Mouse (Mus musculus) hindbrain, embryonic 13.5 days (tissue): ENCODE results near the gene Sox11. TPM values are rescaled to one million over a fixed set of nuclear protein-coding genes. Genes with fewer than 3 reads are reported as not detected.
A peak's percentile ranks its signal among the peaks of the same experiment; 100 is the strongest.

ENCODE experiments used
- ATAC-seq: fragments of 200-750 bp; cut with Nextera tagmentation; 2 replicates; pipeline ENCODE4 v1.8.0; 2017; ENCODE audit warnings: moderate TSS enrichment; ENCODE audit not compliant: low FRiP score
- H3K27ac ChIP-seq: fragments of 300-500 bp; sonication (generic); 2 replicates; pipeline ENCODE4 v1.5.1; 2015; ENCODE audit warnings: inconsistent platforms, mild to moderate bottlenecking, moderate library complexity
- H3K27me3 ChIP-seq: fragments of 300-500 bp; sonication (generic); 2 replicates; pipeline ENCODE4 v1.6.1; 2015; ENCODE audit warnings: mild to moderate bottlenecking, inconsistent platforms
- H3K36me3 ChIP-seq: fragments of 300-500 bp; sonication (generic); 2 replicates; pipeline ENCODE4 v1.6.1; 2015; ENCODE audit warnings: mild to moderate bottlenecking, inconsistent platforms
- H3K4me1 ChIP-seq: fragments of 300-500 bp; sonication (generic); replicated peaks from 2 replicates; pipeline ENCODE4 v1.6.1; 2015; ENCODE audit warnings: inconsistent platforms
- H3K4me2 ChIP-seq: fragments of 300-500 bp; sonication (generic); 2 replicates; pipeline ENCODE4 v1.6.1; 2015; ENCODE audit warnings: inconsistent platforms, mild to moderate bottlenecking, moderate library complexity
- H3K4me3 ChIP-seq: fragments of 300-500 bp; sonication (generic); 2 replicates; pipeline ENCODE4 v1.5.1; 2015; ENCODE audit warnings: mild to moderate bottlenecking, inconsistent platforms
- H3K9ac ChIP-seq: fragments of 300-500 bp; sonication (generic); 2 replicates; pipeline ENCODE4 v1.6.1; 2015; ENCODE audit warnings: mild to moderate bottlenecking, inconsistent platforms
- H3K9me3 ChIP-seq: fragments of 300-500 bp; sonication (generic); 2 replicates; pipeline ENCODE4 v1.6.1; 2016; ENCODE audit warnings: inconsistent platforms
- WGBS: fragments of 180-500 bp; shearing (Covaris S2); methylation state at CpG from one replicate; pipeline ENCODE4 v1.1.7; 2015; 5-methylcytosine and 5-hydroxymethylcytosine counted together
- polyA plus RNA-seq: library from polyadenylated mRNA; unstranded; fragments of >200 nt; fragmentation: Nextera tagmentation; extraction: Ambion mirVana; gene quantifications from 2 replicates; pipeline ENCODE4 v1.2.1, GENCODE M21; 2015

Sox11 gene
- polyA plus RNA-seq, 1 experiment from 2014 or later, result 574 TPM

- no peak for ATAC-seq
- no peaks in the 10 kb centered on the region for H3K4me1 ChIP-seq
- 43% methylated on average over 1 of the region's 1 CpGs for WGBS
These were observed 19.0 kb downstream of the Sox11 start for GRCm38 (mm10) chr12:27323423-27323822.

GRCm38 (mm10) chr12:27320705-27321104, 21.7 kb downstream of the Sox11 start:
- Histone ChIP-seq H3K36me3 (no peaks in the 10 kb centered on the region), H3K27me3 (no peaks in the 10 kb centered on the region), H3K9ac (no peak overlapping the region), H3K4me2 (no peak overlapping the region), H3K4me3 (no peak overlapping the region), H3K9me3 (no peaks in the 10 kb centered on the region), H3K27ac (no peak overlapping the region), H3K4me1 (no peaks in the 10 kb centered on the region)
- no peak for ATAC-seq

More at GRCm38 (mm10) chr12:27323423-27323822, 19.0 kb downstream of the Sox11 start:
- no peak overlapping the region for H3K4me2 ChIP-seq
- H3K36me3 ChIP-seq, result no peaks in the 10 kb centered on the region
- H3K27me3 ChIP-seq, result no peaks in the 10 kb centered on the region
- no peaks in the 10 kb centered on the region for H3K9me3 ChIP-seq
- H3K9ac ChIP-seq, result no peak overlapping the region
- H3K27ac ChIP-seq, result no peak overlapping the region
- no peak overlapping the region for H3K4me3 ChIP-seq

GRCm38 (mm10) chr12:27312985-27313384, 29.4 kb downstream of the Sox11 start:
- Histone ChIP-seq H3K27ac (no peak overlapping the region), H3K4me3 (no peak overlapping the region), H3K27me3 (no peaks in the 10 kb centered on the region), H3K4me2 (no peak overlapping the region), H3K9ac (no peak overlapping the region), H3K36me3 (no peaks in the 10 kb centered on the region), H3K9me3 (no peaks in the 10 kb centered on the region), H3K4me1 (no peaks in the 10 kb centered on the region; the same call in none of the 2 replicates)
- WGBS, result 92% methylated on average over 8 of the region's 8 CpGs
- no peak for ATAC-seq

GRCm38 (mm10) chr12:27311854-27312466, 30.4 kb downstream of the Sox11 start:
- WGBS, result 26% methylated on average over 9 of the region's 9 CpGs
- H3K4me2 ChIP-seq, result no peak overlapping the region; the same call in 1 of the 2 replicates

GRCm38 (mm10) chr12:27311316-27311832, 31.0 kb downstream of the Sox11 start:
- no peaks in the 10 kb centered on the region for H3K9me3 ChIP-seq
- H3K27ac ChIP-seq, result no peak overlapping the region
- whole genome bisulfite sequencing, result 45% methylated on average over 5 of the region's 5 CpGs
- no peak overlapping the region for H3K9ac ChIP-seq
- no peaks in the 10 kb centered on the region; the same call in none of the 2 replicates for H3K4me1 ChIP-seq
- H3K27me3 ChIP-seq, result no peaks in the 10 kb centered on the region
- no peak overlapping the region for H3K4me2 ChIP-seq
- ATAC-seq, result no peak
- no peaks in the 10 kb centered on the region for H3K36me3 ChIP-seq
- H3K4me3 ChIP-seq, result no peak overlapping the region

More at GRCm38 (mm10) chr12:27311854-27312466, 30.4 kb downstream of the Sox11 start:
- H3K36me3 ChIP-seq, result no peaks in the 10 kb centered on the region
- H3K9me3 ChIP-seq, result no peaks in the 10 kb centered on the region
- no peaks in the 10 kb centered on the region for H3K27me3 ChIP-seq
- no peak for ATAC-seq
- H3K4me3 ChIP-seq, result no peak overlapping the region
- H3K9ac ChIP-seq, result no peak overlapping the region
- no peak overlapping the region for H3K27ac ChIP-seq
- H3K4me1 ChIP-seq, result no peaks in the 10 kb centered on the region; the same call in none of the 2 replicates

- no peaks in the 10 kb centered on the region for H3K9me3 ChIP-seq
- no peak overlapping the region for H3K27ac ChIP-seq
- no peaks in the 10 kb centered on the region for H3K27me3 ChIP-seq
- H3K4me3 ChIP-seq, result no peak overlapping the region
- no peaks in the 10 kb centered on the region for H3K36me3 ChIP-seq
- WGBS, result 78% methylated on average over 13 of the region's 13 CpGs
- H3K4me1 ChIP-seq, result no peaks in the 10 kb centered on the region; the same call in none of the 2 replicates
- no peak overlapping the region for H3K4me2 ChIP-seq
- no peak for ATAC-seq
- H3K9ac ChIP-seq, result no peak overlapping the region
These were observed 31.7 kb downstream of the Sox11 start for GRCm38 (mm10) chr12:27310703-27311102.

GRCm38 (mm10) chr12:27309969-27310368, 32.4 kb downstream of the Sox11 start:
- H3K4me1 ChIP-seq, result peaks cover 5% of the 10 kb centered on the region
- H3K9ac ChIP-seq, result no peak overlapping the region
- H3K27me3 ChIP-seq, result no peaks in the 10 kb centered on the region
- H3K36me3 ChIP-seq, result no peaks in the 10 kb centered on the region
- H3K27ac ChIP-seq, result no peak overlapping the region
- ATAC-seq, result no peak
- WGBS, result 80% methylated on average over 6 of the region's 6 CpGs
- no peaks in the 10 kb centered on the region for H3K9me3 ChIP-seq
- no peak overlapping the region for H3K4me2 ChIP-seq
- H3K4me3 ChIP-seq, result no peak overlapping the region

GRCm38 (mm10) chr12:27304713-27305437, 37.5 kb downstream of the Sox11 start:
- peak overlapping the region; percentile 56 for H3K27ac ChIP-seq
- H3K36me3 ChIP-seq, result no peaks in the 10 kb centered on the region
- no peak; the same call in 1 of the 2 replicates for ATAC-seq

GRCm38 (mm10) chr12:27303190-27303589, 39.2 kb downstream of the Sox11 start:
- 80% methylated on average over 6 of the region's 6 CpGs for WGBS
- ATAC-seq, result no peak
- no peaks in the 10 kb centered on the region for H3K9me3 ChIP-seq

More at GRCm38 (mm10) chr12:27304713-27305437, 37.5 kb downstream of the Sox11 start:
- Histone ChIP-seq H3K4me1 (peaks cover 10% of the 10 kb centered on the region; the same call in 1 of the 2 replicates), H3K4me2 (no peak overlapping the region), H3K4me3 (no peak overlapping the region), H3K27me3 (no peaks in the 10 kb centered on the region), H3K9me3 (no peaks in the 10 kb centered on the region), H3K9ac (no peak overlapping the region)
- WGBS, result 40% methylated on average over 2 of the region's 2 CpGs

GRCm38 (mm10) chr12:27298721-27299120, 43.7 kb downstream of the Sox11 start:
- H3K9ac ChIP-seq, result no peak overlapping the region
- no peaks in the 10 kb centered on the region for H3K36me3 ChIP-seq
- ATAC-seq, result no peak
- H3K27me3 ChIP-seq, result no peaks in the 10 kb centered on the region
- H3K4me2 ChIP-seq, result no peak overlapping the region
- H3K4me1 ChIP-seq, result peaks cover 11% of the 10 kb centered on the region
- H3K4me3 ChIP-seq, result no peak overlapping the region
- 83% methylated on average over 3 of the region's 3 CpGs for WGBS
- no peaks in the 10 kb centered on the region for H3K9me3 ChIP-seq
- H3K27ac ChIP-seq, result no peak overlapping the region

More at GRCm38 (mm10) chr12:27303190-27303589, 39.2 kb downstream of the Sox11 start:
- H3K4me1 ChIP-seq, result peaks cover 10% of the 10 kb centered on the region; the same call in 1 of the 2 replicates
- no peaks in the 10 kb centered on the region for H3K36me3 ChIP-seq
- H3K9ac ChIP-seq, result no peak overlapping the region
- no peak overlapping the region for H3K27ac ChIP-seq
- no peak overlapping the region for H3K4me2 ChIP-seq
- H3K4me3 ChIP-seq, result no peak overlapping the region
- no peaks in the 10 kb centered on the region for H3K27me3 ChIP-seq

- peak overlapping the region; percentile 73 for H3K27ac ChIP-seq
These were observed 48.2 kb downstream of the Sox11 start for GRCm38 (mm10) chr12:27294191-27294590.

GRCm38 (mm10) chr12:27293736-27294135, 48.6 kb downstream of the Sox11 start:
- no peaks in the 10 kb centered on the region for H3K9me3 ChIP-seq
- no peaks in the 10 kb centered on the region for H3K27me3 ChIP-seq
- no peak overlapping the region for H3K4me2 ChIP-seq
- H3K4me3 ChIP-seq, result no peak overlapping the region
- no peaks in the 10 kb centered on the region for H3K36me3 ChIP-seq
- H3K4me1 ChIP-seq, result peaks cover 26% of the 10 kb centered on the region
- no peak overlapping the region for H3K9ac ChIP-seq
- peak; percentile 46; the same call in 1 of the 2 replicates for ATAC-seq
- 37% methylated on average over 10 of the region's 10 CpGs for WGBS
- peak overlapping the region; percentile 73 for H3K27ac ChIP-seq

More at GRCm38 (mm10) chr12:27294191-27294590, 48.2 kb downstream of the Sox11 start:
- 0 out of 2 replicates have a peak, but pooled peaks have one; percentile 3 for ATAC-seq
- Histone ChIP-seq H3K4me3 (no peak overlapping the region), H3K4me1 (peaks cover 26% of the 10 kb centered on the region), H3K9me3 (no peaks in the 10 kb centered on the region), H3K27me3 (no peaks in the 10 kb centered on the region), H3K4me2 (no peak overlapping the region), H3K36me3 (no peaks in the 10 kb centered on the region), H3K9ac (no peak overlapping the region)
- 17% methylated on average over 1 of the region's 1 CpGs for WGBS
